Mouse (Mus musculus) embryonic fibroblast, embryonic 13.5 days (primary cell): ENCODE measurements around the gene Etl4. TPM values are rescaled to one million over a fixed set of nuclear protein-coding genes. Genes with fewer than 3 reads are reported as not detected.
A peak's percentile ranks its signal among the peaks of the same experiment; 100 is the strongest.

Experiments used
- H3K27ac ChIP-seq: 2 replicates; pipeline ENCODE4 v1.5.1; 2012; ENCODE audit warnings: low read length, control low read depth, inconsistent platforms; ENCODE audit not compliant: insufficient read depth
- H3K4me1 ChIP-seq: 2 replicates; pipeline ENCODE4 v1.6.1; 2011; ENCODE audit warnings: low read length; ENCODE audit not compliant: control insufficient read depth, insufficient read depth
- H3K4me3 ChIP-seq: 2 replicates; pipeline ENCODE4 v1.5.1; 2011; ENCODE audit warnings: mild to moderate bottlenecking, control low read depth, low read length; ENCODE audit not compliant: insufficient read depth
- CTCF ChIP-seq: IDR thresholded peaks from 2 replicates; pipeline ENCODE4 v1.5.1; 2011; ENCODE audit warnings: mild to moderate bottlenecking, control low read depth, low read length, moderate library complexity, borderline replicate concordance; ENCODE audit not compliant: insufficient read depth
- POLR2A ChIP-seq: IDR thresholded peaks from 2 replicates; pipeline ENCODE4 v1.6.1; 2011; ENCODE audit warnings: low read depth, mild to moderate bottlenecking, control low read depth, low read length, moderate library complexity
- polyA plus RNA-seq: library from polyadenylated mRNA; stranded (reverse); fragments of >200 nt; gene quantifications from 2 replicates; pipeline ENCODE4 v1.2.4, GENCODE M21; 2011; ENCODE audit warnings: low read depth; ENCODE audit not compliant: missing spikeins, insufficient read length

Etl4 gene
- polyA plus RNA-seq, 1 experiment, result 44.0 TPM

GRCm38 (mm10) chr2:20508724-20509052, 599.1 kb downstream of the Etl4 start:
- Histone ChIP-seq H3K27ac (no peak overlapping the region), H3K4me3 (no peak overlapping the region), H3K4me1 (no peaks in the 10 kb centered on the region)
- TF ChIP-seq POLR2A (no peak), CTCF (no peak)

- Histone ChIP-seq H3K4me3 (no peak overlapping the region), H3K27ac (no peak overlapping the region), H3K4me1 (no peaks in the 10 kb centered on the region)
- TF ChIP-seq POLR2A (no peak), CTCF (no peak)
Observed at GRCm38 (mm10) chr2:20510061-20510460, 600.5 kb downstream of the Etl4 start.

DNA sequence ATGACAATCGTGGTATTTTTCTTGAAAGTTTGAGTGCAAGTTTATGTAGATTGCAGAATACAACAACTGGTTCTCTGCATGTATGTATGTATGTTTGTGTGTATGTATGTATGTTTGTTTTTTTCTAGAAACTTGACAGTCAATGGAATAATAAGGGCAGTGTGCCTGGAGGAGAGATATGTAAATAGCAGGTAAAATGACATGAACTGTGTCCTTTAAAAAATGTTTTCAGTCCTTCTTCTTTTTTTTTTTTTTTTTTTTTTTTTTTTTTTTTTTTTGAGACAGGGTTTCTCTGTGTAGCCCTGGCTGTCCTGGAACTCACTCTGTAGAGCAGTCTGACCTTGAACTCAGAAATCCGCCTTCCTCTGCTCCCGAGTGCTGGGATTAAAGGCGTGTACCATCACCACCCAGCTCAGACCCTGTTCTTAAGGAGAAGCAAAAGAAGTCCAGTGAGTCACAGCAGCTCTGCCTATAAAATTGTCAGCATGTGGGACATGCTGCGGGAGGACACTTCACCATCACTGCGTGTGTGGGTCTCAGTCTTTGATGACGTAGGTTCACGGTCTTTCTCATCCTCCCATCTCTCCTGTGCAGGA, 606.8 kb downstream of the Etl4 start:
- Histone ChIP-seq H3K27ac (no peak overlapping the region), H3K4me3 (no peak overlapping the region), H3K4me1 (0 out of 2 replicates have a peak, but pooled peaks cover 3% of the 10 kb centered on the region)
- TF ChIP-seq CTCF (no peak), POLR2A (no peak)

- Histone ChIP-seq H3K4me3 (no peak overlapping the region), H3K4me1 (0 out of 2 replicates have a peak, but pooled peaks cover 3% of the 10 kb centered on the region), H3K27ac (no peak overlapping the region)
- TF ChIP-seq CTCF (no peak), POLR2A (no peak)
Observed at GRCm38 (mm10) chr2:20517853-20518252, 608.3 kb downstream of the Etl4 start.

GRCm38 (mm10) chr2:20518506-20518905, 608.9 kb downstream of the Etl4 start:
- TF ChIP-seq CTCF, result no peak
- no peak for TF ChIP-seq POLR2A
- H3K27ac ChIP-seq, result no peak overlapping the region
- H3K4me3 ChIP-seq, result no peak overlapping the region
- 0 out of 2 replicates have a peak, but pooled peaks cover 3% of the 10 kb centered on the region for H3K4me1 ChIP-seq

DNA sequence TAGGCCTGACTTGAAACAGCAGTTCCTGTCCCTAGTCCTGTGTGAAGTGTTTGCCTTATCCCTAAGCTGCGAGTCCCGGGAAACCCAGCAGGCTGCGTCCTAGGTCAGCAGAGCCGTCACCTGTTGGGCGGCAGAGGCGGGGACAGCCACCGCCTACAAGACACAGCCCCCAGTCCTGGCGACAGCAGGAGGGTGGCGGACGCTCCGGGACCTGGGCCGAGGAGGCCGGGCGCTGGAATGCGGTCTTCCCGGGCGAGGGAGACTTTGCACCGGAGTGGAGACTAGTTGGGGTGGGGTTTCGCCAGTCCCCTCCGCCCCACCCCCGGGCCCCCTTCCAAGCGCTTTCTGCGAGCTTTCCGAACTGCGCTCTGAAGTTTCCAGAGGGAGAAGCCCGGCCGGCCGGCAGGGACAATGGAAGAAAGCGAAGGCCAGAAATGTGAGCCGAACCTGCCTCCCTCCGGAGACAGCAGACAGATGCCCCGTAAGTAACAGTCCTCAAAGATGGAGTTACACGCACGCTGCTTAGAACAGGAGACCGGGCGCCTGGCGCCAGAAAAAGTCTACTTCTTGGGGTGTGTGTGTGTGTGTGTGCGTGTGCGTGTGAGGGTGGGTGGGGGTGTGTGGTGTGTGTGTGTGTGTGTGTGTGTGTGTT, 610.0 kb downstream of the Etl4 start:
- peak overlapping the region; percentile 33 for H3K27ac ChIP-seq
- TF ChIP-seq POLR2A (peak; percentile 39; the same call in 1 of the 2 replicates), CTCF (peak; percentile 18; the same call in 1 of the 2 replicates)
- peak overlapping the region; percentile 57 for H3K4me3 ChIP-seq
- H3K4me1 ChIP-seq, result 0 out of 2 replicates have a peak, but pooled peaks cover 3% of the 10 kb centered on the region

DNA sequence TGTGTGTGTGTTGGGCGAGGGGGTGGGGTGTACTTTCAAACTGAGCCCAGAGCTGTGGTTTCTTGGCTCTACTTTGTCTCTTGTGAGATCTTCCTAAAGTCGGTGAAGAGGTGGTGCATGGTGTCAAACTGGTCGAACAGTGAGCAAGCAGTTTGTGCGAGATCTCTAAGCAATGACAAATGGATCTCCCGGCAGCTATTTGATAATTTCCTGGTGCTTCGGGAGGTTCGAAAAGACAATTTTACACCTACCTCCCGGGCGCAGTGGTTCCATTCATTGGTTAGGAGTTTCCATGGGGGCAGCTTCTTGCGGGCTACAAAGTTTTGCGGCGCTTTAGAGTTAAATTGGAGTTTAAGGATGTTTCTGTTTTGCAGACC, 610.5 kb downstream of the Etl4 start:
- peak overlapping the region; percentile 57 for H3K4me3 ChIP-seq
- 0 out of 2 replicates have a peak, but pooled peaks cover 3% of the 10 kb centered on the region for H3K4me1 ChIP-seq
- TF ChIP-seq CTCF (no peak), POLR2A (no peak)
- H3K27ac ChIP-seq, result peak overlapping the region; percentile 33

DNA sequence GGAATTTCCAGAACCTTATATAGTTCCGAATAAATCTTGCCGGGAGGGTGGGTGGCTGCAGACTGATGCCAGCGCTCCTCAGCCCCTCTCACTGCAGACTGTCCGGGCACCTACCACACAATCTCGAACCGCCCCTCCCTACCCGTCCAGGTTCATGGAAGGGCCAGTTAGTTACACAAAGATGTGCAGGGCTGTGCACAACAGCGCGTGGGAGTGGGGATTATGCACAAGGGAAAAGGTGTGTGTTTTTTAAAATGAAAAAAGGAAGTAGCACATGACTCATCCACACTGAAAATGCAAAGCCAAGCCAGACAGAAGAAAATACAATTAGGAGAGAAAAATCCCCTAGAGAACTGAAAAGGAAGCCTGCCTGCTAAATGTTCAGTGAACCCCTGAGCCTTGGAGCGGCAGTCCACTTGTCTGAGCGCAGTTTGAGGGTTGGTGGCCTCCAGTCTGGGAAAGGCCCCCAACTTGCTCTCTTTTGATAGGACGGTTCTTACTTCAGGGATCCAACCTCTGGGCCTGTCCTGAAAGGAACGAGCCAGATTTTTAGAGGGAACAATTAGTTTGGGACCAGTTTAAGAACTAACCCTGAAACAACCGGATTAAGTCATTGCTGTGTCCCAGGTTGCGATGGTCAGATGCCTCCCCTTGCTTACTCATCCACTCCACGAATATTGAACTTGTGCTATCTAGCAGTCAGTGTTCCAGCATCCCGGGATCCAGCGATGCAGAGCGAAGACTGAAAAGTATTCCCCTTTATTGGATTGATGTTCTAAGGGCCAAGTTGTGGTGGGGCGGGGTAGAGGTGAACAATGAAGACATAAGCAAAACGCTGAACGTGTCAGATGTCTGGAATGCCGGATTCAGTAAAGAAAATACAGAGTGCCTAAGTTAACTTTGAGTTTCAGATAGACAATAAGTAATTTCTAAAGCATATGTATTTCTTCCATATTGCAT, 611.3 kb downstream of the Etl4 start:
- peak overlapping the region; percentile 34; the same call in 1 of the 2 replicates for H3K27ac ChIP-seq
- peak overlapping the region; percentile 57 for H3K4me3 ChIP-seq
- 0 out of 2 replicates have a peak, but pooled peaks cover 3% of the 10 kb centered on the region for H3K4me1 ChIP-seq
- TF ChIP-seq POLR2A, result no peak
- TF ChIP-seq CTCF, result no peak

DNA sequence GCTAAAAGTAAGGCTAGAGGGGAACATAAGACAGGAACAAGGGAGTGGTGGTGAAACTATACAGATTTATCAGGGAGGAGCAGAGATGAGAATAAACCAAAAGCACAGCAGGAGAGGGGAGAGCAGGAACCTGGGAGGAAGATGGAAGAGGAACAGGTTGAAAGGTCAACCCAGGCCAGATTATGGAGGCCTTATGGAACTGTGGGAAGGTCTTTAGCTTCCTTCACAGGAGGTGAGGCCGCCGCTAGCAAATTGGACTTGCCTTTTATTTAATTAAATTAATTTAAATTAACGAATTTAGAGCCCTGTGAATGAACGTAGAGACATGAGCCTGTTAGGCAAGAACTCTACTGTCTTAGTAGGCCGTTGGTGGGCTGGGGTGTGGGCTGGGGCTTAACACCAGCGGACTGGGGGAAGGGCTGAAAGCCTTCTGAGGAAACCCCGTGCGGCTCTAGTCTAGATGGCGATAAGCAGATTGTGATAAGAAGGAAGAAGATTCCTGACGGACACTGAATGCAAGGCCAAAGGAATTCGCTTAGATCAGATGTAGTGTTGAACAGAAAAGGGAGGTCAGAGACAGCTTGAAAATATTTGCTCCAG, 612.2 kb downstream of the Etl4 start:
- TF ChIP-seq POLR2A (no peak), CTCF (no peak)
- Histone ChIP-seq H3K4me3 (peak overlapping the region; percentile 0; the same call in 1 of the 2 replicates), H3K4me1 (peaks cover 3% of the 10 kb centered on the region; the same call in 1 of the 2 replicates), H3K27ac (no peak overlapping the region)
